Mouse (Mus musculus) CH12F3 (cell line): Measurements from ENCODE around the gene Moxd1.

Source experiments
- in situ Hi-C: fragments of 300-500 bp; cut with MboI; formaldehyde crosslinking; loops from 2 replicates; pipeline ENCODE4 v1.14.3; 2020; ENCODE audit warnings: low sequenced_read_pairs

The Moxd1 gene

DNA sequence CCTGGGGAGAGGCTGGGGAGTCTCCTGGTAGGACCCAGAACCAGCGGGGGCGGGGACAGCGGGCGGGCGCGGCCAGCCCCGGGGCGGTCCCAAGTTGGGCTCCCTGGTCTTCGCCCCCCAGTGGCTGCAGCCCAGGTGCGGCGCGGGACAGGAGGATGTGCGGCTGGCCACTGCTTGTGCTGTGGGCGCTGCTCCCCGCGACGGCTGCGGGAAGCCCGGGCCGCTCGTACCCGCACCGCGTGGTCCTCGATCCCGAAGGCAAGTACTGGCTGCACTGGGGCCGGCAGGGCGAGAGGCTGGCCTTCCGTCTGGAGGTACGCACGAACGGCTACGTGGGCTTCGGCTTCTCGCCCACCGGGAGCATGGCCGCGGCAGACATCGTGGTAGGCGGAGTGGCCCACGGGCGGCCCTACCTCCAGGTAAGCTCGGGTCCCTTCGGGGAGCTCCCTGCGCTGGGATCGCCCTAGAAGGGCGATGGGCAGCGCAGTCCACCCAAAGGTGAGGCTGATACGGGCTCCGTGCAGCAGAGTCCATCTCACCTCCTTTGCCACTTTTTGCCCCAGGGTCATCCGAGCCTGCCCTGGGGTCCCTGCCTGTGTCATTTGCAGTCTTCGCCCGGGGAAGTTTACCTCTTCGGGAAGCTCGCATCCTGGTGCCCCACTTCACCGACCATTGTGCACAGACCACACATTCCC lies at the start of gene Moxd1:
Gene Moxd1, plus strand, starts transcription at position 69 of the 695 bp plus-strand sequence.
- in situ Hi-C loops: no loop called here

DNA sequence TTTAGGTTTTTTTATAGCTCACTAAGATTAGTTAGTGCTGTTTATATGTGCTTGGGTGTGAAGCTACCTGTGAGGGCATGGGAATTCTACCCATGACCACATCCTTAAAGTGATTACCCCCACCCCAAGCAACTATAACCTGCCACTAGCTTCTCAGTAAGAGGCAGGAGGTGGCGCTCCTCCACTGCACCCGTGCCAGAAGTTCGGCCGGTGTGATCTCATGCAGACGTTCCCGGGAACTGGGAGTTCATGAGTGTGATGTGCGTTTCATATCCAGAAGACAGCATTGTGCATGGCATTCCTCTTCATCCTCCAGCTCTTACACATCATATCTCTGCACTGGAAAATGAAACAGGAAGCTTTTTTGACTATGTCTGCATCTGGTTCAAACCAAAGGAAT lies 32.9 kb upstream of the Moxd1 start:
- in situ Hi-C loops: loop anchor here (10.0 kb wide), 1 partner anchor 104 kb away; no protein-coding TSS in a partner anchor

- in situ Hi-C loops: loop anchor here (10.0 kb wide), 1 partner anchor 103 kb away; no protein-coding TSS in a partner anchor
Measured at GRCm38 (mm10) chr10:24191977-24192376, 31.3 kb upstream of the Moxd1 start.

- in situ Hi-C loops: loop anchor here (10.0 kb wide), 1 partner anchor 95 kb away; no protein-coding TSS in a partner anchor
Measured at GRCm38 (mm10) chr10:24199303-24199702, 24.0 kb upstream of the Moxd1 start.

DNA sequence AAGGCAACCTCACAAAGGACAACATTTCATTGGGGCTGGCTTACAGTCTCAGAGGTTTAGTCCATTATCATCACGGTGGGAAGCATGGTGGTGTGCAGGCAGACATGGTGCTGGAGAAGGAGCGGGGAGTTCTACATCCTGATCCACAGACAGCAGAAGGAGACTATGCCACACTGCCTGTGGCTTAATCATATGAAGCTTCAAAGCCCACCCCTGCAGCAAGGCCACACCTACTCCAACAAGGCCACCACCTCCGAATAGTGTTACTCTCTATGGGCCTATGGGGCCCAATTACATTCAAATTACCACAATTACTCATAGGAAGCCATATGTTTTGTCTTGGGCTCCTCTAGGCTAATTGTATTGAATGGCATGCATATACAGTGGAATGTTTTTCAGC lies 23.2 kb upstream of the Moxd1 start:
- in situ Hi-C loops: no loop called here

GRCm38 (mm10) chr10:24210075-24210474 lies 13.2 kb upstream of the Moxd1 start:
- in situ Hi-C loops: no loop called here

DNA sequence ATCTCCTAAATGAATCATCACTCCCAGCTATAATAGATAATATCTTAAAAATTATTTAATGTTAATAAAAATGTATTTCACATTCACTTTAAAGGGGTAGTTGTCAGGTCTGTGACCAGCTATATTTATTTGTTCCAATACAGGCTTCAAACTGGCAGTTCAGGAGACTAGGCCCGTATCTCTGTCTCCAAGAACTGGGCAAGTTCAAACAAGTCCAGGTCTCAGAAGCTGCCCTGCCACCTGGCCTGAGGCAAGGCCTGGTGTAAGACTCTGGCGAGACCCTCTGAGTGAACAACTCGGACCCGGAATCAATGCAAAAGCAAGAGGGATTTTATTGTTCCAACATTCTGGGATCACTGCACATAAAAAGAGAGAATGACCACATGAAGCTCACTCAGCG lies 10.0 kb upstream of the Moxd1 start:
- in situ Hi-C loops: no loop called here

DNA sequence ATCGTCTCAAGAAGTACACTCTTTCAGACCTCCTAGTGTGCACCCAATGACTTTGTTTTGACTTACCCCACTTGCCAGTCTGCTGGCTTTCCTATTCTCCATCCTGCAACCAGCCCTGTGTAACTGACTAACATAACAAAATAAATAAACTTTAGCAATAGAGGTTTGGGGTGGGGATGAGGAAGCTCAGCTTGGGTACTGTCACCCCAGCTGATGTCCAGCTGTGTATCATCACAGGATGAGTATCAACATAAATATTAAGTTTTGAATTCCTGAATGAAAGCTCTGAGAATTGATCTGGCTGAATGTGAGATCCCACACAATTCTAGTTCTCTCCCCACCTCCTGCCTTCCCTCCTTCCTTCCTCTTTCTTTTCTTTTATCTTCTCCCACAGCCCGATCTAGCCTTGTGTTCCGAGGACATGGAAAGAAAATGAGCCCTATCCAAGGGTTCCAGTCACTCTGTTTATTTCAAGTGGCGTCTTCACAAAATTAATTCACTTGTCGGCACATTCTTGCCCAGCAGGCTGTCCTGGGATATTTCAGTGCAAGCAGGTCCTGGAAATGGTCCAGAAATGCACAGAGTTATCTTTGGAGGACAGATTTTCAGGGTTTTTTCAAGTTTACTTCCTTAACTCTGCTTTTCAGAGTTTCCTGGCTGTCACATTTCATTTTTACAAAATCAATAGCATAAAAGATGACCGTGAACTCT lies 5.6 kb upstream of the Moxd1 start:
- in situ Hi-C loops: no loop called here

DNA sequence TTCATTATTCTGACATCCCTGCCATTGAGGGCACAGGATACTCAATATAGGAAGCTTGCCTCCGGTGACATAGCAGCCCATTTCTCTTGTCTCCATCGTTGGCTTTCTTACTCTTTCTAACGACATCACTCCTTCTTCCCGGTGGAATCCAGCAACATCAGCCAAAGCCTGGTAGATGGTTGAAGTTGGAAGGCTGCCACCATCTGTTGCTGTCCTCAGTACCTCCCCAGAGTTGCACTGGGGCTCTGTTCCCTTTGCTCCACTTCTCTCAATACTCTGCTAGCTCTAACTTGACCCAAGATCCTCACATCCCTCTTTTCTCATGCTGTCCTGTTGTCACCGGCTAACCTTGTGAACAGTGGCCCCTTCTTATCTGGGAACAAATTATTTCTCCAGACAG lies 2.4 kb upstream of the Moxd1 start:
- in situ Hi-C loops: no loop called here

DNA sequence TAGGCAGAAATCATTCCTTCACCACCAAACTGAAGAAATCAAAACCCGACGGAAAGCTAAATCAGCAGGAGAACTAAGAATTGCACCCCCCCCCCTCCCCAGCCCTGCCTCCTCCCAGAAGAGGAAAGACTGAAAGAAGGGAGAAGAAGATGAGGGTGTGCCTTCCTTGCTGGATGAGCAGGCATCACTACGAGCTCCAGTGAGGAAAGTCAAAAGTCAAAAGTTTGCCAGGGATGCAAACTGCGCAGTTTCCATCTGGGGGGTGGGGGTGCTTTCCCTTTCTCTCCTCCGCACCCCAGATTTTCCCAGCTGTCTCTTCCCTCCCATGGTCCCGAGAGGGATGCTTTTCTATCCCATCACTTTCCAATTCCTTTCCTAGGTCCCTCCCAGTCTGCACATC lies 406 bp upstream of the Moxd1 start:
- in situ Hi-C loops: no loop called here

GRCm38 (mm10) chr10:24224591-24224990 lies 1.3 kb downstream of the Moxd1 start:
- in situ Hi-C loops: no loop called here

DNA sequence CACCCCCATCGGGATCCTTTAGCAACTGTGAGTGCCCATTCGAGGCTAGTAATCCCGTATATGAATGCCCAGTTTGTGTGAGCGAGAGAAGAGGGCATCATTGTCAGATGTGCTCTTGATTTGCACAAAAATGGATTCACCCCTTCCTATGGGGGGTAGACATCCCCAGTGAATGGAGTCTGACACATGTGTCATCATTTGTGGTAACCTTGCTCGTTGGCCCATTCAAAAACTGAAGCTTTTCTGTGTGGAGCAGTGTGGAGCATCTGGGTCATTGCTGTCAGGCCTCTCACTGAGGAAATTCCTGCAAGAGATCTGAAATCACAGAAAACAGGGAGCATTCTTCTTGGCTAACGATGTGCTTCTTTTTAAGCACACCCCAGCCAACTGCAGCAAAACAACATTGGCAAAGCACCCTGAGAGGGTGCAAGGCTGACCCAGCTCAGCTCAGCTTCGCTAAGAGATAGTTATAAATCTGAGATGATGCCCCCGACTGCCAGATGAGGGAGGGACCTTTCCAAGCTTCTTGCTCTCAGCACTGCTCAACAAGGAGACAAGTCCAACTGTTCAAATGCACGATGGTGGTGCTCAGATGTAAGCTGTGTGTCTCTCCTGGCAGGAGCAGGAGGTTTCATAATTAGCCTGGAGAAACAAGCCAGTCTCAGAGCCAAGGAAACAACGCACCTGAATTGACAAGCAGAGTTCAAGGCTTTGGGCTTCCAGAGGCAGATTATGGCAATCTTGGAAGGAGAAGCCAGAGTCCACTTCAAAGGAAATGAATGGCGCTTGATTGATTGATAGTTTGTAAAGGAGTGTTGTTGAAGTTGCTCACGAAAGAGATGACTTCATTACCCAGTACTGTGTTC lies 5.2 kb downstream of the Moxd1 start:
- in situ Hi-C loops: no loop called here

- in situ Hi-C loops: no loop called here
Measured at GRCm38 (mm10) chr10:24232281-24232680, 9.0 kb downstream of the Moxd1 start.

DNA sequence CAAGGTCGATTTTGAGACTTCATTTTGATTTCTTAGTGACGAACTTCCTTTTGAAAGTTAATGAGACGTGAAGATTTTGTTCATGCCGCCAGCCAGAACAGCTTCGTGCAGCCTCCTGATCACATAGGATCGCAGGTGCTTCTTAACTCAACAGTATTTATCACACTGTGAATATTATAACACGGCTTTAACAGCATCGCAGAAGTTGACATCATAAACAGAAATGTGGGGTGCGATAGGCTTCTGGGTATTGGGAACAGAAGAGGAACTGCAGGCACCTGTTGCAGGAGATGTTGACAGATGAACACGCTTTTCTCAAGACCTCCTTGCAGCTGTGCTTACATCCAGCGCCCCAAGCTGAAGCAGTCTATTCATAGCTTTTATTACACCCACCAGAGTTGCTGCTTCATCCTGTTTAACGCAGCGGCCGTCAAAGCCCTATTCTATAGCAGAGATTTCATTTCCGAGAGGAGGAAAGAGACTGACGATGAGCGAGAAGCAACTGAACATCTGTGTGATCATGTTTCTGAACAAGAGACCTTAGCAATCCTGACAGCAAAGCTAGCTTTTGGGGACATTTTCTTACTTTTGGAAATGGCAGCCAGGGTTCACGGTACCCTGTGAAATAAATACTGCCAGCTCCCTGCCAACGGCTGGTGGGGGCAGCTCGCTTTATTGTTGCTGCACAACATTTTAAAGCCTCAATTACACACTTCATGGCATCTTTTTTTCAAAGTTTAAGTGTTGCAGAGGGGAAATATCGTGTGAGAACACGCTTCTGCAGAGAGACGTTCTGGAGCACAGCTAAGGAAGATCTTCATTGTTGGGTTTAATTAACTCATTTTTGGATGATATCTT lies 12.3 kb downstream of the Moxd1 start:
- in situ Hi-C loops: no loop called here

DNA sequence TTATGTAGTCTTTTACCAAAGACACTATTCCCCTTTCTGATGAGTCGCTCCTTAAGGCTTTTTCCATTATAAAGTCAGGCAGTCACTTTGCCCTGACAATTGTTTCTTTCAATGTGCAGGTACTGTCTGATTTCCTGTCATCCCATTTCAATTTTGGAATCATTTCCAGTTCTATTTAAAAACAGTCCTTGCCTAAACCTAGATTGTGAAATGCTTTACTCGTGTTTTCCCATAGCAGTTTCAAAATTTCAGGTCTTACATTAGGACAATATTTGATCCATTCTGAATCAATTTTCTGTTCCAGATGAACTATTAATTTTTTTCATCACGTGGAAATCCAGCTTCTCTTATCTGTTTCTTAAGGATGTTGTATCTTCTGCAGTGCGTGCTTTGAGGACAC lies 23.5 kb downstream of the Moxd1 start:
- in situ Hi-C loops: no loop called here

DNA sequence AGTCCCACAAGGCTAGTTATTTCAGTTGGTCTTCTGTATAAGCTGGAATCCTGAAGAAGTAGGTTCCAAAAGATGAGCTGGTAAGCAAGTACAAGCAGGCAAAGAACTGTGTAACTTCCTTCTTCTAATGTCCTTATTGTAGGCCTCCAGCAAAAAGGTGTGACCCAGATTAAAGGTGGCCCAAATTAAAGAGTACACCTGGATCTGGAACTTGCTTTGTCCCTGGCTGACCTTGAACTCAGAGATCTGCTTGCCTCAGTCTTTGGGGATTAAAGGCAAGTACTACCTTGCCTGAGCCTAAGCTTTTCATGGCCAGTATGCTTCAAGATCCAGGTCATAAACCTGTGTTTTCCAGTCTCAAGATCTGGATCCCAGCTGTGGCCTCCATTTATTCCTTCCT lies 24.8 kb downstream of the Moxd1 start:
- in situ Hi-C loops: no loop called here

DNA sequence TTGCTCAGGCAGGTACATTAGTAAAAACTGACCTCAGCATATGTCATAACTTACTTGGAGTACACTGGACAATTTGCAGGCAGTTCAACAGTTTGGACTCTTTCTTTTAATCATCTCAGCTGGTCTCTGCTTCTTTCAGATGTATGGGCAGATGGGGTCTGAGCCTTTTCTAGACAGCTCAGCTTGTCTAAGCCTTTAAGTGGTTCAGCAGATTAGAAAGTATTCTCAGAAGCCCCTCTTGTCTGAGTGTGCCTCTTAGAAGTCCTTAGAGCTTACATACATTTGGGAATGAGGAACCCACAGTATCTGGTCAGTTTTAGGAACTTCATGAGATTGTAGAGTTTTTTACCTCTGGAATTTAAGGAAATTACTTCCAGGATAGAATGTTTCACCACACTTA lies 28.3 kb downstream of the Moxd1 start:
- in situ Hi-C loops: no loop called here

GRCm38 (mm10) chr10:24258150-24258549 lies 34.8 kb downstream of the Moxd1 start:
- in situ Hi-C loops: no loop called here

DNA sequence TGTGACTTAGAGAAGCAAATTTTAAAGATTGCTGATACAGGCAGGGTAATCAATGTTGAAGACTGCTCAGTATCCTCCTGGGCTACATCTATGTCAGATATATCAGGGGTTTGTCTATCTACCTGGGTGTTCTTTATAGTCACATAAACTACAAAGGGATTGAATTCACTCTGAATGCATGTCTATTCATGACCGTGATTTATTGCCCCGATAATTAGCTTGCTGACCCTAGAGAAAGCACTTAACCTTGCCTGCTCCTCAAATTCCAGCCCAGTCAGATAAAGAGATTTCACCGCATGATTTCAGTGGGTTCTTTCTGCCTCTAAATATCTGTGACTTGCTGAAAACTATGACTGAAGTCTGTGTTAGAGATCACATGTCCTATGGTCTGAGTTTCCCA lies 35.6 kb downstream of the Moxd1 start:
- in situ Hi-C loops: no loop called here

GRCm38 (mm10) chr10:24259794-24260590 lies 36.7 kb downstream of the Moxd1 start:
- in situ Hi-C loops: no loop called here
